Mouse (Mus musculus): ENCODE data around the gene Rfx4. TPM values are rescaled to one million over a fixed set of nuclear protein-coding genes. Genes with fewer than 3 reads are reported as not detected.

Rfx4 gene
- total RNA-seq, 2 experiments from 2014 or later = 10.7 to 12.1 TPM

- no peak for DNase-seq (ENCODE audit: low spot score in 2 of 2)
- Histone ChIP-seq H3K27ac (no peak overlapping the region), H3K4me3 (no peak overlapping the region)
- TF ChIP-seq CTCF (conservative IDR thresholded peaks at IDR 0.05) = no peak
Measured at GRCm38 (mm10) chr10:84835596-84835995, 79.7 kb downstream of the Rfx4 start.

- TF ChIP-seq CTCF (conservative IDR thresholded peaks at IDR 0.05) = peak; percentile 69
- DNase-seq (ENCODE audit: low spot score in 2 of 2) = no peak
- Histone ChIP-seq H3K4me3 (no peak overlapping the region), H3K27ac (no peak overlapping the region)
Measured at GRCm38 (mm10) chr10:84836104-84836503, 80.2 kb downstream of the Rfx4 start.

GRCm38 (mm10) chr10:84837355-84837754, 81.5 kb downstream of the Rfx4 start:
- Histone ChIP-seq H3K27ac (no peak overlapping the region), H3K4me3 (no peak overlapping the region)
- TF ChIP-seq CTCF (conservative IDR thresholded peaks at IDR 0.05) = no peak
- DNase-seq (ENCODE audit: low spot score in 2 of 2) = no peak

- Histone ChIP-seq H3K27ac (no peak overlapping the region), H3K4me3 (no peak overlapping the region)
- no peak for DNase-seq (ENCODE audit: low spot score in 2 of 2)
- TF ChIP-seq CTCF (conservative IDR thresholded peaks at IDR 0.05) = no peak
Measured at GRCm38 (mm10) chr10:84838850-84839473, 83.1 kb downstream of the Rfx4 start.

DNA sequence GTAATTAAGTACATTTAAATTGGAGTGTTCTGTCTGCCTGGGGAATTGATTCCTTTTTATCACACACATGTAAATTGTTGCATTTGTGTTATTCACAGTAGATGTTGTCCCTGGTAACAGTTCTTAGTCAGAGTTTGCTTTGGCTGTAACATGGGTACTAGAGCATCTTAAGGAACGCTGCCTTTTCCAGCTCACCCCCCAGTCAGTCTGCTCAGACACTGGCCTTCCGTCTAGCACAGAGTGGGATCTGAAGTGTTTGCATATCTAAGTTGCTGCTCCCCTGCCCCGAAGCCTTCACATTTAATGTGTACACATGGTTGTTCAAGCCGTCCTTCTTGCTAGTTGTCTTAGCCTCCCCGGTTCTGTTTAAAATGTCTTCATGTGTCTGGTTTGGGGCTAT, 90.8 kb downstream of the Rfx4 start:
- TF ChIP-seq CTCF (conservative IDR thresholded peaks at IDR 0.05) = no peak
- no peak for DNase-seq (ENCODE audit: low spot score in 2 of 2)
- no peak overlapping the region for H3K27ac ChIP-seq
- H3K4me3 ChIP-seq = no peak overlapping the region

GRCm38 (mm10) chr10:84851981-84852979, 96.4 kb downstream of the Rfx4 start:
- Histone ChIP-seq H3K4me3 (no peak overlapping the region), H3K27ac (peak overlapping the region; percentile 43; the same call in 1 of the 2 replicates)
- DNase-seq (ENCODE audit: low spot score in 2 of 2) = peak; percentile 70 to 71
- no peak for TF ChIP-seq CTCF (conservative IDR thresholded peaks at IDR 0.05)

- no peak for DNase-seq (ENCODE audit: low spot score in 2 of 2)
- no peak overlapping the region for H3K27ac ChIP-seq
- TF ChIP-seq CTCF (conservative IDR thresholded peaks at IDR 0.05) = no peak
- H3K4me3 ChIP-seq = no peak overlapping the region
Measured at GRCm38 (mm10) chr10:84854059-84854458, 98.2 kb downstream of the Rfx4 start.

- no peak for TF ChIP-seq CTCF (conservative IDR thresholded peaks at IDR 0.05)
- Histone ChIP-seq H3K4me3 (no peak overlapping the region), H3K27ac (no peak overlapping the region)
- DNase-seq (ENCODE audit: low spot score in 2 of 2) = no peak
Measured at GRCm38 (mm10) chr10:84855466-84855865, 99.6 kb downstream of the Rfx4 start.

GRCm38 (mm10) chr10:84858371-84858770, 102.5 kb downstream of the Rfx4 start:
- TF ChIP-seq CTCF (conservative IDR thresholded peaks at IDR 0.05) = no peak
- H3K27ac ChIP-seq = no peak overlapping the region
- no peak for DNase-seq (ENCODE audit: low spot score in 2 of 2)
- H3K4me3 ChIP-seq = no peak overlapping the region

GRCm38 (mm10) chr10:84858806-84859496, 103.1 kb downstream of the Rfx4 start:
- no peak overlapping the region for H3K4me3 ChIP-seq
- no peak for TF ChIP-seq CTCF (conservative IDR thresholded peaks at IDR 0.05)
- DNase-seq (ENCODE audit: low spot score in 2 of 2) = no peak
- no peak overlapping the region for H3K27ac ChIP-seq

DNA sequence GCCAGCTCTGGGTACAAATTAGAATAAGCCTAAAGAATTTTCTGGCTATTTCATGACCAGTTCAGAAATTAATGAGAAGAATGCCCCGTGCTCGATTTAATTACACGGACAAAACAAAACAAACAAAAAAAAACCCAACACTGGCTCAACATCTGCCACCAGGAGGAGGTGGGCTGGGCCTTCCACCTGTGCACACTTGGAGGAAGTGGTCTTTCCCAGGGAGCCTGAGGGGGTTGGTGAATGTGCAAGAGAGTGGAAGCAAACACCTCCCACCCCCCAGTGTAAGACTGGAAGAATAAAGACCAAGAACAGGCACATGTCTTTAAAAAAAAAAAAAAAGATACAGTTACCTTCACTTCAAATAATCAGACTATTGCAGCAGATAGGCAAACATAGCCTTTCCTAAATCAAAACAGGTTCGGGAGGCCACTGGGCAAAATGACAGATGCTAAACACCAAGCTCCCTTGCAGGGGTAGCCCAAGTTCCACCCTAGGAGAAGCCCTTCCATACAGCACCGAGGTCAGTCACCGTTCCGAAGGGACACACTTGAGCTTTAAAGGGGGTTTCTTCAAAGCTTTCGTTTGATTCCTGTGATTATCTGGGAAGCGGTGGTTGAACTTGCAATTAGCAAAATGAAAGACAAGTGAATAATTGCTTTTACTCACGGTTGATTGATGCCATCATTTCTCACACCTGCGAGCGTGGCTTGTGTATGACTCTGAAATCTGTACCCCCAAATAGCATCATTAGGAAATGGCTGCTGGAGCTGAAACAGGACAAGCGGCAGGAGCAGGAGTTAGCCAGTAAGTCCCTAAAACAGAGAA, 103.9 kb downstream of the Rfx4 start:
- no peak for TF ChIP-seq CTCF (conservative IDR thresholded peaks at IDR 0.05)
- H3K27ac ChIP-seq = no peak overlapping the region
- DNase-seq (ENCODE audit: low spot score in 2 of 2) = no peak
- no peak overlapping the region for H3K4me3 ChIP-seq

DNA sequence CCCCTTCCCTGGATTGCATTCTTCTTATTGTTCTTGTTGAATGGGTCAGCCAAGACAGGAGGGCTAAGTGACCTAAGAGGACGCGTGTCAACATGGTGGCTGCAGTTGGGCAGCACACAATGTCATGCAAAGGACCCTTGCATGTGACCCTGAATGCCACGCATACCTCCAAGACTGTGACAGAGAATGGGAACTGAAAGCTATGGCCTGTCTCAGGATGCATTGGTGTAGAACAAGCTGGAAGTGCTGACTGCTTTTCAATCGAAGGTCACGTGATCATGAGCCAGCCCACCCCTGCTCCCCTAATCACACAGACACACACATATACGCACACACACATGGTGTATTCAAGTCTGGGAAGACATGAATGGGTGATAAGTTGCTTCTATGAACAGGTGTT, 107.6 kb downstream of the Rfx4 start:
- H3K27ac ChIP-seq = no peak overlapping the region
- H3K4me3 ChIP-seq = no peak overlapping the region
- DNase-seq (ENCODE audit: low spot score in 2 of 2) = no peak
- TF ChIP-seq CTCF (conservative IDR thresholded peaks at IDR 0.05) = no peak
